Comparison of ENCODE assay signal across 8 mouse cellular contexts in the genomic region with DNA sequence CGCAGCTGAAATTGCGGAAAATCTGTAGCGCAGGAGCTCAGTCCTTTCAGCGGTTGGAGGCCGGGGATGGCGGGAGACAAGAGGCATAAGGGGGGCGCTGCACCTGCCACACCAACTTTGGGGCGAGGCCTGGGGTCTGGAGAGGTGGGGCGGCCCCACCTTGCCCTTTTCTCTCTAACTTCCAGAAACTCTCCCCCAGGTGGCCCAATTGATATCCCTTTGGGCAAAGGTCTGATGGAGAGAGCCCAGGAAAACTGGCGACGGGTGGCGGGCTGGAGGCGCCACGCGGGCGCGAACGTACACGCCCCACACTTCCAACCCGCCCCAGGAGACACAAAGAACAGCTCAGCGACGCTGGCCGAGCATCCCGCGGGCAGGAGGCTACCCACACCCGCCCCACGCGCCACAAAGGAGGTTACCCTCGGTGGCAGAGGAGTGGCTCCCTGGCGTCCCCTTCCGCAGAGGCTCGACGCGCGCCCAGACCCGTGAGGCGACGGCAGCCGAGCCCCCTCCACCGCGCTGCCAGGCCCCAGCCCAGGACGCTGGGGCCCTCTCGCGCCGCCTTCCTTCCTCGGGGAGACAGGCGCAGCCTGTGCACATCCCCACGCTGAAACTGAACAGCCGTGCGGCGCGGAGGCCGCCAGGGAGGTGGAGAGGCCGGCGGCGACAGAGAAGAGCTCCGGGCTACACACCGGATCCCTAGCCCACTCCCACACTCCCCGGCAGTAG. TPM values are rescaled to one million over a fixed set of nuclear protein-coding genes. Genes with fewer than 3 reads are reported as not detected.
A peak's percentile ranks its signal among the peaks of the same experiment; 100 is the strongest.
DNase-seq lines count a peak whose midpoint lies in the region; ATAC-seq and TF ChIP-seq lines count a peak whose summit lies in the region.

No protein-coding gene starts in this region.

- 5% methylated on average over 59 of the region's 59 CpGs for WGBS in heart, adult 2 months
- WGBS in embryonic facial prominence, embryonic 12.5 days, result 4% methylated on average over 59 of the region's 59 CpGs
- 2% methylated on average over 57 of the region's 59 CpGs for WGBS in hindbrain, embryonic 14.5 days
- 9% methylated on average over 58 of the region's 59 CpGs for WGBS in liver, embryonic 11.5 days
- WGBS in neural tube, embryonic 11.5 days, result 3% methylated on average over 59 of the region's 59 CpGs

- H3K36me3 ChIP-seq in heart, adult 2 months (ENCODE audit: control insufficient read depth, insufficient read depth, low read length), result no peaks in the 10 kb centered on the region
- no peaks in the 10 kb centered on the region for H3K36me3 ChIP-seq in embryonic facial prominence, embryonic 12.5 days
- no peaks in the 10 kb centered on the region for H3K36me3 ChIP-seq in hindbrain, embryonic 14.5 days (replicated peaks; ENCODE audit: control insufficient read depth, insufficient read depth)
- no peaks in the 10 kb centered on the region for H3K36me3 ChIP-seq in liver, embryonic 11.5 days (ENCODE audit: control insufficient read depth, insufficient read depth, low read length)
- H3K36me3 ChIP-seq in neural tube, embryonic 11.5 days (ENCODE audit: control insufficient read depth, insufficient read depth, low read length), result no peaks in the 10 kb centered on the region

- DNase-seq in heart, adult 2 months, result peak; percentile 30 to 34
- DNase-seq in heart, adult 8-10 months (ENCODE audit: low spot score), result no peak
- DNase-seq in ZHBTc4 (ENCODE audit: low read depth, low spot score), result peak; percentile 56
- DNase-seq in hindbrain, embryonic 14.5 days (ENCODE audit: low spot score), result peak; percentile 24
- DNase-seq in liver, embryonic 11.5 days (ENCODE audit: low spot score), result peak; percentile 43
- peak; percentile 43 for DNase-seq in neural tube, embryonic 11.5 days (ENCODE audit: low spot score)
- DNase-seq in ovary, postnatal 10 days (ENCODE audit: low spot score), result no peak

- peak overlapping the region; percentile 46 for H3K4me3 ChIP-seq in heart, adult 2 months
- peak overlapping the region; percentile 44 for H3K4me3 ChIP-seq in embryonic facial prominence, embryonic 12.5 days
- H3K4me3 ChIP-seq in hindbrain, embryonic 14.5 days (replicated peaks; ENCODE audit: low read length), result peak overlapping the region; percentile 33
- peak overlapping the region; percentile 47 for H3K4me3 ChIP-seq in liver, embryonic 11.5 days (ENCODE audit: low read depth, low read length)
- H3K4me3 ChIP-seq in neural tube, embryonic 11.5 days (ENCODE audit: low read depth, low read length), result peak overlapping the region; percentile 36

- H3K27me3 ChIP-seq in heart, adult 2 months (ENCODE audit: control insufficient read depth, insufficient read depth, low read length), result no peaks in the 10 kb centered on the region
- H3K27me3 ChIP-seq in embryonic facial prominence, embryonic 12.5 days, result peaks cover 37% of the 10 kb centered on the region
- peaks cover 14% of the 10 kb centered on the region; the same call in 1 of the 2 replicates for H3K27me3 ChIP-seq in hindbrain, embryonic 14.5 days (ENCODE audit: control insufficient read depth, insufficient read depth, low read length)
- H3K27me3 ChIP-seq in liver, embryonic 11.5 days (replicated peaks; ENCODE audit: control insufficient read depth, insufficient read depth, low read length), result peaks cover 35% of the 10 kb centered on the region
- peaks cover 20% of the 10 kb centered on the region for H3K27me3 ChIP-seq in neural tube, embryonic 11.5 days (ENCODE audit: control insufficient read depth, insufficient read depth, low read length)

- ATAC-seq in embryonic facial prominence, embryonic 12.5 days (ENCODE audit: insufficient number of reproducible peaks, insufficient read depth, low FRiP score, low TSS enrichment), result no peak
- peak; percentile 7; the same call in 1 of the 2 replicates for ATAC-seq in hindbrain, embryonic 14.5 days (ENCODE audit: low FRiP score)
- ATAC-seq in liver, embryonic 11.5 days (replicated peaks; ENCODE audit: low FRiP score), result no peak
- no peak for ATAC-seq in neural tube, embryonic 11.5 days (ENCODE audit: insufficient read depth, low FRiP score, low TSS enrichment)

- 0 out of 2 replicates have a peak, but pooled peaks have one; percentile 3 for TF ChIP-seq CTCF in heart, adult 2 months (IDR thresholded peaks at IDR 0.05)

- no peaks in the 10 kb centered on the region for H3K79me2 ChIP-seq in heart, adult 2 months (replicated peaks; ENCODE audit: control insufficient read depth, insufficient read depth, low read length)

- peak overlapping the region; percentile 47 for H3K9ac ChIP-seq in heart, adult 2 months (ENCODE audit: low read depth, low read length)
- peak overlapping the region; percentile 57 for H3K9ac ChIP-seq in embryonic facial prominence, embryonic 12.5 days
- H3K9ac ChIP-seq in hindbrain, embryonic 14.5 days, result peak overlapping the region; percentile 61
- peak overlapping the region; percentile 53 for H3K9ac ChIP-seq in liver, embryonic 11.5 days (ENCODE audit: low read depth, low read length)
- H3K9ac ChIP-seq in neural tube, embryonic 11.5 days (ENCODE audit: low read length), result peak overlapping the region; percentile 61

- no peak overlapping the region; the same call in 1 of the 2 replicates for H3K27ac ChIP-seq in heart, adult 2 months
- H3K27ac ChIP-seq in embryonic facial prominence, embryonic 12.5 days, result no peak overlapping the region
- H3K27ac ChIP-seq in hindbrain, embryonic 14.5 days, result peak overlapping the region; percentile 27; the same call in 1 of the 2 replicates
- H3K27ac ChIP-seq in liver, embryonic 11.5 days (ENCODE audit: low read depth, low read length), result no peak overlapping the region
- no peak overlapping the region for H3K27ac ChIP-seq in neural tube, embryonic 11.5 days (ENCODE audit: low read depth, low read length)

- TF ChIP-seq EP300 in heart, adult 2 months (IDR thresholded peaks at IDR 0.05; ENCODE audit: insufficient read depth, low read depth, low read length), result no peak

- H3K4me2 ChIP-seq in embryonic facial prominence, embryonic 12.5 days (replicated peaks), result peak overlapping the region; percentile 78
- H3K4me2 ChIP-seq in hindbrain, embryonic 14.5 days (replicated peaks), result peak overlapping the region; percentile 87
- peak overlapping the region; percentile 69 for H3K4me2 ChIP-seq in liver, embryonic 11.5 days
- peak overlapping the region; percentile 71 for H3K4me2 ChIP-seq in neural tube, embryonic 11.5 days (ENCODE audit: low read depth)

- H3K4me1 ChIP-seq in heart, adult 2 months (ENCODE audit: control insufficient read depth, insufficient read depth, low read length), result no peaks in the 10 kb centered on the region
- H3K4me1 ChIP-seq in embryonic facial prominence, embryonic 12.5 days, result peaks cover 34% of the 10 kb centered on the region
- H3K4me1 ChIP-seq in hindbrain, embryonic 14.5 days (replicated peaks; ENCODE audit: control insufficient read depth, insufficient read depth, low read length), result peaks cover 29% of the 10 kb centered on the region
- peaks cover 16% of the 10 kb centered on the region for H3K4me1 ChIP-seq in liver, embryonic 11.5 days (replicated peaks; ENCODE audit: control insufficient read depth, insufficient read depth, low read length)
- H3K4me1 ChIP-seq in neural tube, embryonic 11.5 days (ENCODE audit: control insufficient read depth, insufficient read depth, low read length), result peaks cover 20% of the 10 kb centered on the region

- no peak for TF ChIP-seq POLR2A in heart, adult 2 months (IDR thresholded peaks at IDR 0.05; ENCODE audit: insufficient read depth, low read depth, low read length)

- H3K9me3 ChIP-seq in embryonic facial prominence, embryonic 12.5 days, result no peaks in the 10 kb centered on the region
- H3K9me3 ChIP-seq in hindbrain, embryonic 14.5 days (ENCODE audit: control insufficient read depth, low read length), result no peaks in the 10 kb centered on the region
- no peaks in the 10 kb centered on the region for H3K9me3 ChIP-seq in liver, embryonic 11.5 days (ENCODE audit: control insufficient read depth, low read length)
- no peaks in the 10 kb centered on the region for H3K9me3 ChIP-seq in neural tube, embryonic 11.5 days (ENCODE audit: control insufficient read depth, low read length)

- intact Hi-C loops in heart, adult 2 months (cut with DNase I), result no loop called here

RNA-seq across cellular contexts. Expression of gene Kdm2b, which starts 37.5 kb away (rescaled TPM):
- total RNA-seq in heart, adult 2 months (2021), result 10 to 100 TPM; 12.5 to 14.6 TPM
- 8.2 and 14.4 TPM in 2 replicates for polyA plus RNA-seq in heart, adult 2 months (2012; rRNA removed)
- total RNA-seq in heart, adult 8-10 months (2022), result 10 to 100 TPM; 12.7 to 14.9 (median 14.4) TPM
- polyA plus RNA-seq in embryonic facial prominence, embryonic 12.5 days (2016; fragmentation: Nextera tagmentation; extraction: Ambion mirVana), result 77.9 and 84.4 TPM in 2 replicates
- polyA plus RNA-seq in hindbrain, embryonic 14.5 days (2014; fragmentation: Nextera tagmentation; extraction: Ambion mirVana), result 80.8 and 87.1 TPM in 2 replicates
- 46.8 and 48.8 TPM in 2 replicates for polyA plus RNA-seq in liver, embryonic 11.5 days (2014; fragmentation: Nextera tagmentation; extraction: Ambion mirVana)
- 70.3 and 74.1 TPM in 2 replicates for polyA plus RNA-seq in neural tube, embryonic 11.5 days (2014; fragmentation: Nextera tagmentation; extraction: Ambion mirVana)

Comparison
In these comparisons a context has a peak if more than half of its experiments do, and no peak if none do; other contexts are left out.
1. DNase-seq: peak in heart, adult 2 months (2 of 2), ZHBTc4 (single experiment), hindbrain, embryonic 14.5 days (single experiment), liver, embryonic 11.5 days (single experiment) and neural tube, embryonic 11.5 days (single experiment); none in heart, adult 8-10 months (single experiment) and ovary, postnatal 10 days (single experiment).
2. Peak in every context shown above with its lines, with median percentiles within 50 percentile points of each other: H3K4me3 ChIP-seq, H3K9ac ChIP-seq and H3K4me2 ChIP-seq.